Mouse (Mus musculus): ENCODE data around the gene Ankib1. TPM values are rescaled to one million over a fixed set of nuclear protein-coding genes. Genes with fewer than 3 reads are reported as not detected.

The Ankib1 gene
- polyA plus RNA-seq, 1 experiment from 2014 or later = 13.2 TPM

DNA sequence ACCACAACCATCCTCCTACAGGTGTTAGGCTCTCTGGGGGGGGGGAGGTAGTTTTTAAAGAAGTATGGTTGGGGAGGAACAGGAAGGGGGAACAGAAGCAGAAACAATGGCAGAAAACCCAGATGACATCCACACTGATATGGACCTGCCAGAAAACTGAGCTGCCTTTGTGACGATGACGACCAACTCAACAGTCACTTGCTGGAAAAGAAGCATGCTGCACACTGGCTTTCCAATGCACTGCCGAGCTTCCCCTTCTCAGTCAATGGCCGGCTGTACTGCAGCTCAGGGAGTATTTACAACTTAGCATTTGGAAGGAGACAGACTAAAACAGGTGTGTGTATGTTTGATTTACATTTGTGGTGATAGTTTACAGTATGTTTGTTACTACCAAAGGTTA, 107.5 kb downstream of the Ankib1 start:
- 79% methylated on average over 4 of the region's 4 CpGs for WGBS
- no peak overlapping the region for H3K9ac ChIP-seq
- no peak overlapping the region for H3K27ac ChIP-seq (ENCODE audit: low read depth)
- H3K4me2 ChIP-seq = no peak overlapping the region
- ATAC-seq (ENCODE audit: insufficient read depth) (no peak), DNase-seq (no peak)
- H3K9me3 ChIP-seq (ENCODE audit: low read depth, low read length) = no peaks in the 10 kb centered on the region
- no peak overlapping the region for H3K4me3 ChIP-seq (ENCODE audit: low read depth, low read length)
- no peak for TF ChIP-seq CTCF (IDR thresholded peaks at IDR 0.05; ENCODE audit: low read depth)
- H3K4me1 ChIP-seq (ENCODE audit: insufficient read depth) = no peaks in the 10 kb centered on the region
- no peaks in the 10 kb centered on the region for H3K27me3 ChIP-seq (ENCODE audit: insufficient read depth, low read length)
- peaks cover 38% of the 10 kb centered on the region for H3K36me3 ChIP-seq (ENCODE audit: insufficient read depth)

DNA sequence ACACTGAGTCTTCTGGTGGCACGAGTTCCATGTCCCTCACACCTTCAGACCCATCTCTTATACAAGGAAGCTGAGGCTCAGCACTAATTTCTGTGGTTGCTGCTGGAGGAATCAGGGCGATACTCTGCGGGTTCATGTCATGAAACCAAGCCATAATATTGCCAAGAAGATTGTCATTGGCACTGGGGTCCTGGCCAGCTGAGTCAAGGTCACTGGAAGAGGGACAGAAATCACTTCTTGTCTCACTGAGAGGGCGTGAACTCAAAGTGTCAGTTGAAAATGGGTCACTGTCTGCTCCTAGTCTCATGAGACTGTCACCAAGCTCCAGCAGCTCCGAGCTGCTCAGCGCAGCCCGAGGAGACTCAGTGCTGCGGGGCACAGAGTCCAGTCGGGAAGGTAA, 109.8 kb downstream of the Ankib1 start:
- Histone ChIP-seq H3K9ac (no peak overlapping the region), H3K4me2 (no peak overlapping the region), H3K27ac (ENCODE audit: low read depth) (no peak overlapping the region), H3K36me3 (ENCODE audit: insufficient read depth) (peaks cover 44% of the 10 kb centered on the region), H3K27me3 (ENCODE audit: insufficient read depth, low read length) (no peaks in the 10 kb centered on the region), H3K4me1 (ENCODE audit: insufficient read depth) (no peaks in the 10 kb centered on the region), H3K4me3 (ENCODE audit: low read depth, low read length) (no peak overlapping the region), H3K9me3 (ENCODE audit: low read depth, low read length) (no peaks in the 10 kb centered on the region)
- 92% methylated on average over 9 of the region's 9 CpGs for WGBS
- ATAC-seq (ENCODE audit: insufficient read depth) (no peak), DNase-seq (no peak)
- TF ChIP-seq CTCF (IDR thresholded peaks at IDR 0.05; ENCODE audit: low read depth) = no peak

- WGBS = 90% methylated on average over 3 of the region's 3 CpGs
- Histone ChIP-seq H3K4me2 (no peak overlapping the region), H3K27me3 (ENCODE audit: insufficient read depth, low read length) (no peaks in the 10 kb centered on the region), H3K9me3 (ENCODE audit: low read depth, low read length) (no peaks in the 10 kb centered on the region), H3K4me3 (ENCODE audit: low read depth, low read length) (no peak overlapping the region), H3K4me1 (ENCODE audit: insufficient read depth) (no peaks in the 10 kb centered on the region), H3K9ac (no peak overlapping the region), H3K27ac (ENCODE audit: low read depth) (no peak overlapping the region), H3K36me3 (ENCODE audit: insufficient read depth) (peaks cover 44% of the 10 kb centered on the region)
- no peak for TF ChIP-seq CTCF (IDR thresholded peaks at IDR 0.05; ENCODE audit: low read depth)
- DNase-seq = no peak
- no peak for ATAC-seq (ENCODE audit: insufficient read depth)
Measured at GRCm38 (mm10) chr5:3691283-3691682, 111.4 kb downstream of the Ankib1 start.

DNA sequence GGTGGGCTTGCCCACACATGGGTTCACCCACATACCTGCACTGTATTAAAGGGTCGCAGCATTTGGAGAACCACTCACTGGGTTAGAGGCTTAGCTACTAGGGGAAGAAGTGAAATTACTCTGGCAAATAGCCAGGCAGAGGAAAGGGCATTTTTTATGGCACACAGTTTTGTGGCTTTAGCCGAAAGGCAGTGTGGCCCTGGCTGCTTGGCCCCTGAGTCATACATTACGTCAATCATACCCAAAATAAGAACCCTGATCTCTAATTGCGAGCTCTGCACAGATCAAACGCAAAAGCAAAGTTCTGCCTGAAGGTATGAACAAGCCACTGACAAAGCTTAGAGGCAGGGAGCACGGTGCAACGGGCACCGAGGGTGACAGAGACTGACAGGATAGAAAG, 114.4 kb downstream of the Ankib1 start:
- H3K27ac ChIP-seq (ENCODE audit: low read depth) = no peak overlapping the region
- peaks cover 24% of the 10 kb centered on the region; the same call in 1 of the 2 replicates for H3K36me3 ChIP-seq (ENCODE audit: insufficient read depth)
- H3K4me2 ChIP-seq = no peak overlapping the region
- no peaks in the 10 kb centered on the region for H3K9me3 ChIP-seq (ENCODE audit: low read depth, low read length)
- DNase-seq (no peak), ATAC-seq (ENCODE audit: insufficient read depth) (no peak)
- no peaks in the 10 kb centered on the region for H3K27me3 ChIP-seq (ENCODE audit: insufficient read depth, low read length)
- no peak overlapping the region for H3K4me3 ChIP-seq (ENCODE audit: low read depth, low read length)
- WGBS = 85% methylated on average over 8 of the region's 8 CpGs
- no peaks in the 10 kb centered on the region for H3K4me1 ChIP-seq (ENCODE audit: insufficient read depth)
- no peak overlapping the region for H3K9ac ChIP-seq
- TF ChIP-seq CTCF (IDR thresholded peaks at IDR 0.05; ENCODE audit: low read depth) = no peak

GRCm38 (mm10) chr5:3669938-3670554, 132.7 kb downstream of the Ankib1 start:
- no peak overlapping the region for H3K9ac ChIP-seq
- 79% methylated on average over 6 of the region's 6 CpGs for WGBS
- no peaks in the 10 kb centered on the region for H3K27me3 ChIP-seq (ENCODE audit: insufficient read depth, low read length)
- no peak overlapping the region for H3K27ac ChIP-seq (ENCODE audit: low read depth)
- DNase-seq = no peak
- no peak overlapping the region for H3K4me3 ChIP-seq (ENCODE audit: low read depth, low read length)
- no peak for ATAC-seq (ENCODE audit: insufficient read depth)
- H3K4me2 ChIP-seq = no peak overlapping the region
- H3K9me3 ChIP-seq (ENCODE audit: low read depth, low read length) = no peaks in the 10 kb centered on the region
- no peak for TF ChIP-seq CTCF (IDR thresholded peaks at IDR 0.05; ENCODE audit: low read depth)
- no peaks in the 10 kb centered on the region for H3K4me1 ChIP-seq (ENCODE audit: insufficient read depth)
- H3K36me3 ChIP-seq (ENCODE audit: insufficient read depth) = no peaks in the 10 kb centered on the region

- DNase-seq = no peak
- H3K9me3 ChIP-seq (ENCODE audit: low read depth, low read length) = no peaks in the 10 kb centered on the region
- H3K4me2 ChIP-seq = no peak overlapping the region
- H3K27ac ChIP-seq (ENCODE audit: low read depth) = no peak overlapping the region
- H3K4me3 ChIP-seq (ENCODE audit: low read depth, low read length) = no peak overlapping the region
- H3K36me3 ChIP-seq (ENCODE audit: insufficient read depth) = no peaks in the 10 kb centered on the region
- no peaks in the 10 kb centered on the region for H3K27me3 ChIP-seq (ENCODE audit: insufficient read depth, low read length)
- no peak for ATAC-seq (ENCODE audit: insufficient read depth)
- WGBS = 84% methylated on average over 12 of the region's 12 CpGs
- H3K4me1 ChIP-seq (ENCODE audit: insufficient read depth) = no peaks in the 10 kb centered on the region
- TF ChIP-seq CTCF (IDR thresholded peaks at IDR 0.05; ENCODE audit: low read depth) = no peak
- no peak overlapping the region for H3K9ac ChIP-seq
Measured at GRCm38 (mm10) chr5:3666585-3666984, 136.1 kb downstream of the Ankib1 start.

- H3K4me1 ChIP-seq (ENCODE audit: insufficient read depth) = no peaks in the 10 kb centered on the region
- no peak overlapping the region for H3K27ac ChIP-seq (ENCODE audit: low read depth)
- no peak overlapping the region for H3K9ac ChIP-seq
- DNase-seq (no peak), ATAC-seq (ENCODE audit: insufficient read depth) (no peak)
- no peak for TF ChIP-seq CTCF (IDR thresholded peaks at IDR 0.05; ENCODE audit: low read depth)
- H3K36me3 ChIP-seq (ENCODE audit: insufficient read depth) = no peaks in the 10 kb centered on the region
- 92% methylated on average over 2 of the region's 2 CpGs for WGBS
- H3K4me3 ChIP-seq (ENCODE audit: low read depth, low read length) = no peak overlapping the region
- H3K4me2 ChIP-seq = no peak overlapping the region
- no peaks in the 10 kb centered on the region for H3K9me3 ChIP-seq (ENCODE audit: low read depth, low read length)
- no peaks in the 10 kb centered on the region for H3K27me3 ChIP-seq (ENCODE audit: insufficient read depth, low read length)
Measured at GRCm38 (mm10) chr5:3665225-3665624, 137.5 kb downstream of the Ankib1 start.

DNA sequence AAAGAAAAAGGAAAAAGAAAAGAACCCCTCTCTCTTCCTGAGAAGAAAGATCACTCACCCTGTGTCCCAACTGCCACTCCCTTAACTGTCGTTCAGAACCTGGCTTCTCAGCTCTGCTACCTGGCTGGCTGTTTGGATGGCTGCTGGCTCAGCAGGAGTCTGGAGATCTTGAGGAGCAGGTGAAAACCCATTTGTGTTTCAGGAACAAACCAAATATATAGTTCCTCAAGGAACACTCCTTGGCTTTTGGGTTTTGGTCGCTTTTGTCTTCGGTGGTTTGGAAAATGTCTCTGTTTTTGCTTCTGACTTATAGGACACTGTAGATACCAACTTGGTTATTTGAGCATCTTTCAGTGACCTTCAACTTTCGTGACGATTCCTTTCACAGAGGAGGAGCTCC, 145.6 kb downstream of the Ankib1 start, which contains the start of gene Gatad1:
Gene Gatad1, minus strand, starts transcription at position 101 of the 400 bp plus-strand sequence.
- H3K9ac ChIP-seq = no peak within 1 kb of the TSS

More for the DNA sequence above, 145.6 kb downstream of the Ankib1 start, which contains the start of gene Gatad1:
- Histone ChIP-seq H3K9me3 (ENCODE audit: low read depth, low read length) (no peaks in the 10 kb centered on the region), H3K27me3 (ENCODE audit: insufficient read depth, low read length) (no peaks in the 10 kb centered on the region), H3K4me1 (ENCODE audit: insufficient read depth) (no peaks in the 10 kb centered on the region), H3K4me3 (ENCODE audit: low read depth, low read length) (no peak within 1 kb of the TSS), H3K4me2 (no peak within 1 kb of the TSS), H3K36me3 (ENCODE audit: insufficient read depth) (no peaks in the 10 kb centered on the region), H3K27ac (ENCODE audit: low read depth) (no peak within 1 kb of the TSS)
- WGBS = 70% methylated on average over 5 of the region's 5 CpGs
- no peak for TF ChIP-seq CTCF (IDR thresholded peaks at IDR 0.05; ENCODE audit: low read depth)
- no peak for DNase-seq
- ATAC-seq (ENCODE audit: insufficient read depth) = no peak
